Mouse (Mus musculus) liver, postnatal 0 days (tissue): ENCODE results near the gene Ifnk. TPM values are rescaled to one million over a fixed set of nuclear protein-coding genes. Genes with fewer than 3 reads are reported as not detected.
A peak's percentile ranks its signal among the peaks of the same experiment; 100 is the strongest.

Experiments used
- ATAC-seq: fragments of 200-750 bp; cut with Nextera tagmentation; 2 replicates; pipeline ENCODE4 v1.8.0; 2017; ENCODE audit warnings: mild to moderate bottlenecking, moderate library complexity
- DNase-seq: peaks from one replicate; pipeline ENCODE4 v3.0.0-alpha.2; 2016
- H3K27ac ChIP-seq: fragments of 300-500 bp; sonication (generic); 2 replicates; pipeline ENCODE4 v1.5.1; 2014; ENCODE audit warnings: antibody characterized with exemption, moderate library complexity, mild to moderate bottlenecking, low read depth
- H3K27me3 ChIP-seq: fragments of 300-500 bp; sonication (generic); 2 replicates; pipeline ENCODE4 v1.6.1; 2014; ENCODE audit warnings: low read length, control low read depth, mixed read lengths; ENCODE audit not compliant: insufficient read depth
- H3K36me3 ChIP-seq: fragments of 300-500 bp; sonication (generic); replicated peaks from 2 replicates; pipeline ENCODE4 v1.6.1; 2014; ENCODE audit warnings: mild to moderate bottlenecking, control low read depth, low read length, moderate library complexity, mixed read lengths; ENCODE audit not compliant: insufficient read depth
- H3K4me1 ChIP-seq: fragments of 300-500 bp; sonication (generic); 2 replicates; pipeline ENCODE4 v1.6.1; 2014; ENCODE audit warnings: antibody characterized with exemption, mild to moderate bottlenecking, control low read depth; ENCODE audit not compliant: insufficient read depth
- H3K4me2 ChIP-seq: fragments of 300-500 bp; sonication (generic); 2 replicates; pipeline ENCODE4 v1.6.1; 2014; ENCODE audit warnings: low read depth, mild to moderate bottlenecking, low read length, moderate library complexity, mixed read lengths
- H3K4me3 ChIP-seq: fragments of 300-500 bp; sonication (generic); 2 replicates; pipeline ENCODE4 v1.5.1; 2014; ENCODE audit warnings: low read depth, low read length
- H3K9ac ChIP-seq: fragments of 300-500 bp; sonication (generic); replicated peaks from 2 replicates; pipeline ENCODE4 v1.6.1; 2014; ENCODE audit warnings: mild to moderate bottlenecking, moderate library complexity
- H3K9me3 ChIP-seq: fragments of 300-500 bp; sonication (generic); 2 replicates; pipeline ENCODE4 v1.6.1; 2016; ENCODE audit warnings: mild to moderate bottlenecking, control low read depth, low read length, mixed read lengths
- CTCF ChIP-seq: sonication (generic); IDR thresholded peaks from 2 replicates; pipeline ENCODE4 v1.5.1; 2016; ENCODE audit warnings: antibody characterized with exemption, low read depth
- EP300 ChIP-seq: IDR thresholded peaks from 2 replicates; pipeline ENCODE4 v1.6.1; 2016; ENCODE audit warnings: antibody characterized with exemption, low read depth, mild to moderate bottlenecking
- WGBS: fragments of 180-500 bp; shearing (Covaris S2); extraction: QIAGEN DNeasy Blood & Tissue Kit; methylation state at CpG from one replicate; pipeline ENCODE4 v1.1.7; 2014; ENCODE audit not compliant: insufficient replicate concordance; 5-methylcytosine and 5-hydroxymethylcytosine counted together
- polyA plus RNA-seq: library from polyadenylated mRNA; unstranded; fragments of >200 nt; fragmentation: Nextera tagmentation; extraction: Ambion mirVana; gene quantifications from 2 replicates; pipeline ENCODE4 v1.2.1, GENCODE M21; 2015

Gene Ifnk
- polyA plus RNA-seq, 1 experiment from 2014 or later, result 0.27 TPM

DNA sequence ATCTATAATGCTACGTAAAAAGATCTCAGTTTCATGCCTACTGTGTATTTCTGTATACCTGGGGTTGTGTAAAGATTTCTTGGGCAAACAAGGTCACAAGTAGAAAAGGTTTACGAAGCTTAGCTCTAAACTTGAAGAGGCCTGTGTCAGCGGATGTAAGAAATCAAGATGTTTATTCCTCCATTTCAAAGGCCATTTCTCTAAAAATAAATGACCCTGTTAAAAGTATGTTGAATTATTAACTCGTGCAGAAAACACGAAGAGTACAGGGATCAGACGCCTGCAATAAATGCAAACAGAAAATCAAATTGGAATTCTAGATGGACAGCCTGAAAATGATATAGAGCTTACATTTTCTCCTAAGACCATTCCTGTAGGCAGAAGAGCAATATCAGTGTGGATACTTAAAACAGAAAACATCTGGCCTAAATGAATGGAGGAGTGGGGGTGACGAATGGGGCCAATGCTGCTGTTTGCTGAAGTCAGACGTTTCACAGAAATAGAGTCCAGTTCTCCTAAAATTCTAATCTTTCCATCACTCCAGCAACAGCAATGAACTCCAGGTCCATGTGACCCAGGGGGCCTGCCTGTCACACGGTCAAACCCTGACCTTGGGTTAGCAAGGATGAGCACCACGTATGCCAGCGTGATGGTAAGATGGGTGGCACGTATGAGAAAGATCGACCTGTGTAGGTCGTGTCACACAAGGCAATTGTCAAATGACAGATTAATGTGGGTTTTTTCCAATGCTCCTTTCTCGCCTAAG, 16.8 kb upstream of the Ifnk start:
- Histone ChIP-seq H3K27ac (0 out of 2 replicates have a peak overlapping the region, but pooled peaks have one; percentile 16), H3K4me1 (peaks cover 20% of the 10 kb centered on the region), H3K9me3 (no peaks in the 10 kb centered on the region), H3K36me3 (no peaks in the 10 kb centered on the region), H3K27me3 (no peaks in the 10 kb centered on the region), H3K9ac (no peak overlapping the region), H3K4me2 (no peak overlapping the region), H3K4me3 (no peak overlapping the region)
- ATAC-seq, result no peak
- 63% methylated on average over 15 of the region's 15 CpGs for WGBS
- no peak for DNase-seq
- no peak for TF ChIP-seq EP300
- no peak for TF ChIP-seq CTCF

DNA sequence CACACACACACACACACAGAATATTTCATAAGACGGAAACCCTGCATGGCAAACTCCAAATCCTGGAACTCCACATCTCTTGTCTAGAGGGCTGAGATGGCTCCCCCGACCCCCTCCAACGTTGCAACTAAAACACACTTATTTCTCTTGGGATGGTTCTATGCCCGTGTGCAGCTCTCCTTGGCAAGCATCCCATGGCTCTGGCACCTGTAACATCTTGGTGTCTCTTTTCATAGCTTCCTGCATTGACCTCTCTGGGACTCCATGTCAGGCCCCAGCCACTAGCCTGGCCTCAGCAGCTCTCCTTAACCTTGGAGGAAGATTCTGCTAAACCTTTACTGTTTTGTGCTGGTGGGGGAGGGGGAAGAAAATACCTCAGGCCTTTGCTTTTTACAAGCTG, 16.1 kb upstream of the Ifnk start:
- Histone ChIP-seq H3K9ac (no peak overlapping the region), H3K9me3 (no peaks in the 10 kb centered on the region), H3K4me3 (no peak overlapping the region), H3K36me3 (no peaks in the 10 kb centered on the region), H3K4me1 (peaks cover 16% of the 10 kb centered on the region), H3K27me3 (no peaks in the 10 kb centered on the region), H3K27ac (0 out of 2 replicates have a peak overlapping the region, but pooled peaks have one; percentile 3), H3K4me2 (no peak overlapping the region)
- DNase-seq (no peak), ATAC-seq (no peak)
- TF ChIP-seq CTCF (no peak), EP300 (no peak)
- WGBS, result 77% methylated on average over 4 of the region's 4 CpGs

DNA sequence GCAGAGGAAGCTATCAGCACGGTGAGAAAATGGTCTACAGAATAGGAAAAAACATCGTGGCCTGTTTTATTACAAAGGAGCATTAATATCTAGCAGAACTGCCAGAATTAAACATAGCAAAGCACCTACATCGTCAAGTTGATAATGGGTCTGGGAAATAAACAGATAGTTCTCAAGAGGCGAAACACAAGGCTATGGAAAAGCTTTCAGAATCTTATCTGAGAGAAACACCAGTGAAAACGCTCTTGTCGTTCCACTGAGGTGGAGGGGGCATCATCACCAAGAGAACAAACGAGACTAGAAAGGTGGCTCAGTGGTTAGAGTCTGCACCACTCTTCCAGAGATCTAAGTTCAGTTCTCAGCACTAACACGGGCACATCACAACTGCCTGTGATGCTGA, 14.9 kb upstream of the Ifnk start:
- no peak for TF ChIP-seq EP300
- no peak for TF ChIP-seq CTCF
- ATAC-seq (no peak), DNase-seq (no peak)
- no peak overlapping the region for H3K4me2 ChIP-seq
- H3K36me3 ChIP-seq, result no peaks in the 10 kb centered on the region
- H3K9ac ChIP-seq, result no peak overlapping the region
- no peaks in the 10 kb centered on the region for H3K9me3 ChIP-seq
- no peak overlapping the region for H3K4me3 ChIP-seq
- WGBS, result 52% methylated on average over 8 of the region's 8 CpGs
- peaks cover 13% of the 10 kb centered on the region for H3K4me1 ChIP-seq
- no peak overlapping the region for H3K27ac ChIP-seq
- no peaks in the 10 kb centered on the region for H3K27me3 ChIP-seq

DNA sequence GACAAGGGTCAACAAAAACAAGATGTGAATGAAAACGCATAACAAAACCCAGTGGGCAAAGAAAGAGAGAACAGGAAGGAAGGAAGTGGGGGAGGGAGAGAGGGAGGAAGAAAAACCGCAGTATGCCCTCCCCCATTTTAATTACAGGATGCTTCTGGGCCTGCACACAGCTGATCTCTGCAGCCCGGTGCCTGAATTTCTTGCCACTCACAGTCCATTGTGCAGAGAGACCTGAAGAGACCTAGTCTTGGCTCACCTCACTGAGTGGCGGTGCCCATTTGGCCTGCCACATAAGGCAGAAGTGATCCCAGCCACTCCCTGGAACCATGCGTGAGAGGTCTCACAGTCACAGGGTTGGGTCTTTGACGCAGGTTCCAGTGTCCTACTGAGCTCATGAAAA, 13.8 kb upstream of the Ifnk start:
- no peak overlapping the region for H3K27ac ChIP-seq
- no peak for ATAC-seq
- TF ChIP-seq CTCF (no peak), EP300 (no peak)
- no peaks in the 10 kb centered on the region for H3K9me3 ChIP-seq
- H3K27me3 ChIP-seq, result no peaks in the 10 kb centered on the region
- H3K36me3 ChIP-seq, result no peaks in the 10 kb centered on the region
- no peak overlapping the region for H3K9ac ChIP-seq
- peaks cover 13% of the 10 kb centered on the region for H3K4me1 ChIP-seq
- H3K4me2 ChIP-seq, result no peak overlapping the region
- DNase-seq, result no peak
- H3K4me3 ChIP-seq, result no peak overlapping the region
- 43% methylated on average over 6 of the region's 6 CpGs for WGBS

DNA sequence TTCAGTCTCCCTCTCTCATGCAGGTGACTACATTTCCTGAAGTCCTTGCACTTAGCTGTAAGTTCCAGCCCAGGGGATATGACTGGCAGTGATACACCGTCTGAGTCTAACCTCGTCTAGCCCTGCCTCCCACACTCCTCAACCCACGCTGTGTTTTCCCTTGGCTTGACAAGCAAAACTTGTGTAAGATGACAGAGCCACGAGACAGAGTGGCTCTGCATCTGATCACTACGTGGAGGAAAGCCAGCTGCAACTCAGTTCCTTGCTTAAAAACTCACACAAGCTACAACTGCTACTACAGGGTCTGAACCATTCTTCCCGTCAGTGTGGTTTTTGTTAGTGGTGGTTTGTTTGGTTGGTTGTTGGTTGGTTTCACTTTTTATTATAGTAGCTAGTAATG, 11.5 kb upstream of the Ifnk start:
- Histone ChIP-seq H3K27me3 (no peaks in the 10 kb centered on the region), H3K4me1 (peaks cover 13% of the 10 kb centered on the region), H3K4me2 (no peak overlapping the region), H3K36me3 (no peaks in the 10 kb centered on the region), H3K9ac (no peak overlapping the region), H3K4me3 (no peak overlapping the region), H3K9me3 (no peaks in the 10 kb centered on the region), H3K27ac (no peak overlapping the region)
- WGBS, result 38% methylated on average over 6 of the region's 6 CpGs
- ATAC-seq (no peak), DNase-seq (no peak)
- TF ChIP-seq EP300, result no peak
- TF ChIP-seq CTCF, result no peak

DNA sequence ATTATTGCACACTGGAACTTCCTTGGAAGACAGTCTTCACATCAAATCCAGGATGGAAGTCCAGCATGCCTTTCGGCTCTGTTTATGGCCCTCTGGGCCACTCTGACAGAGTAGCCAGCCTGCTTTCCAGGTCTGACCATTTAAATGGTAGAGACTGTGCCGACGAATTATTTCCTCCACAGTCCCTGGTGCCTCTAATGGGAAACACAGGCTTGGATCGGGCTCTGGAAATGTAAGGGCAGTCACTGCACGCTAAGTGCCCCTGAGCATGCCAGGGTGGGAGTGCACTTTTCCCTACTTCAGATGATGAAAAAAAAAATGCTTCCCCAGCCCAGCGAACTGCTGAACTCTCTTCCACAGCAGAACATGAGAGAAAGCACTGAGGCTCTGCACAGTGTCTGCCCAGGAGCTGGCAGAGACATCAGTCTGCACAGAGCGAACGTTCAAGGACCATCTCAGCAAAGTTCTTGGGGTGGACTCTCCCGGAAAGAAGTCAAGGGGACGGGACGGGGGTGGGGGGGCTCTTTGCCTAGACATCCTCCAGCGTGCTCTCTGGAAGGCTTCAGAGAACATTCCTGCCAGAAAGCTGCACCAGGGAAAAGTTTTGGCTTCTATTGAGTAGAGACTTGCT, 8.3 kb upstream of the Ifnk start:
- Histone ChIP-seq H3K27me3 (no peaks in the 10 kb centered on the region), H3K36me3 (no peaks in the 10 kb centered on the region), H3K27ac (no peak overlapping the region), H3K4me2 (no peak overlapping the region), H3K9ac (no peak overlapping the region), H3K9me3 (no peaks in the 10 kb centered on the region), H3K4me3 (no peak overlapping the region), H3K4me1 (peaks cover 5% of the 10 kb centered on the region)
- DNase-seq (no peak), ATAC-seq (no peak)
- WGBS, result 84% methylated on average over 12 of the region's 12 CpGs
- TF ChIP-seq EP300 (no peak), CTCF (no peak)
